Mouse (Mus musculus): Measurements from ENCODE around the gene Ppp1r11. TPM values are rescaled to one million over a fixed set of nuclear protein-coding genes. Genes with fewer than 3 reads are reported as not detected.

The Ppp1r11 gene
- polyA plus RNA-seq, 2 experiments, result 116 to 125 TPM

GRCm38 (mm10) chr17:36929236-36929932, 22.2 kb downstream of the Ppp1r11 start:
- 71% methylated on average over 12 of the region's 12 CpGs for WGBS

GRCm38 (mm10) chr17:36927496-36928120, 23.9 kb downstream of the Ppp1r11 start:
- H3K4me3 ChIP-seq (replicated peaks; ENCODE audit: low read length), result no peak overlapping the region
- TF ChIP-seq POLR2A (IDR thresholded peaks at IDR 0.05; ENCODE audit: borderline replicate concordance, extremely low read depth, insufficient read depth, insufficient read length), result no peak
- H3K27ac ChIP-seq (replicated peaks; ENCODE audit: low read depth, low read length), result no peak overlapping the region
- no peaks in the 10 kb centered on the region for H3K4me1 ChIP-seq (ENCODE audit: control insufficient read depth, insufficient read depth, low read length)
- H3K9me3 ChIP-seq (ENCODE audit: control insufficient read depth, low read length), result no peaks in the 10 kb centered on the region
- no peaks in the 10 kb centered on the region for H3K27me3 ChIP-seq (ENCODE audit: control insufficient read depth, insufficient read depth, low read length)
- H3K4me2 ChIP-seq (replicated peaks; ENCODE audit: low read depth, low read length, severe bottlenecking), result no peak overlapping the region
- WGBS, result 58% methylated on average over 10 of the region's 10 CpGs
- no peak for DNase-seq (ENCODE audit: low spot score)
- no peak for ATAC-seq (ENCODE audit: low FRiP score, low read depth)
- H3K36me3 ChIP-seq (ENCODE audit: control insufficient read depth, insufficient read depth, low read length), result no peaks in the 10 kb centered on the region
- H3K9ac ChIP-seq (ENCODE audit: low read depth, low read length, severe bottlenecking), result no peak overlapping the region

More at GRCm38 (mm10) chr17:36929236-36929932, 22.2 kb downstream of the Ppp1r11 start:
- Histone ChIP-seq H3K4me3 (replicated peaks; ENCODE audit: low read length) (no peak overlapping the region), H3K9me3 (ENCODE audit: control insufficient read depth, low read length) (no peaks in the 10 kb centered on the region), H3K9ac (ENCODE audit: low read depth, low read length, severe bottlenecking) (no peak overlapping the region), H3K36me3 (ENCODE audit: control insufficient read depth, insufficient read depth, low read length) (no peaks in the 10 kb centered on the region), H3K4me1 (ENCODE audit: control insufficient read depth, insufficient read depth, low read length) (no peaks in the 10 kb centered on the region), H3K27ac (replicated peaks; ENCODE audit: low read depth, low read length) (no peak overlapping the region), H3K27me3 (ENCODE audit: control insufficient read depth, insufficient read depth, low read length) (no peaks in the 10 kb centered on the region), H3K4me2 (replicated peaks; ENCODE audit: low read depth, low read length, severe bottlenecking) (no peak overlapping the region)
- TF ChIP-seq POLR2A (IDR thresholded peaks at IDR 0.05; ENCODE audit: borderline replicate concordance, extremely low read depth, insufficient read depth, insufficient read length), result no peak
- ATAC-seq (ENCODE audit: low FRiP score, low read depth) (no peak), DNase-seq (ENCODE audit: low spot score) (no peak)

- Histone ChIP-seq H3K4me2 (replicated peaks; ENCODE audit: low read depth, low read length, severe bottlenecking) (no peak overlapping the region), H3K27me3 (ENCODE audit: control insufficient read depth, insufficient read depth, low read length) (no peaks in the 10 kb centered on the region), H3K4me3 (replicated peaks; ENCODE audit: low read length) (no peak overlapping the region), H3K27ac (replicated peaks; ENCODE audit: low read depth, low read length) (no peak overlapping the region), H3K36me3 (ENCODE audit: control insufficient read depth, insufficient read depth, low read length) (no peaks in the 10 kb centered on the region), H3K9ac (ENCODE audit: low read depth, low read length, severe bottlenecking) (no peak overlapping the region), H3K9me3 (ENCODE audit: control insufficient read depth, low read length) (no peaks in the 10 kb centered on the region), H3K4me1 (ENCODE audit: control insufficient read depth, insufficient read depth, low read length) (no peaks in the 10 kb centered on the region)
- no peak for ATAC-seq (ENCODE audit: low FRiP score, low read depth)
- 62% methylated on average over 4 of the region's 4 CpGs for WGBS
- DNase-seq (ENCODE audit: low spot score), result no peak
- no peak for TF ChIP-seq POLR2A (IDR thresholded peaks at IDR 0.05; ENCODE audit: borderline replicate concordance, extremely low read depth, insufficient read depth, insufficient read length)
Observed at GRCm38 (mm10) chr17:36923491-36923890, 28.1 kb downstream of the Ppp1r11 start.

GRCm38 (mm10) chr17:36922715-36923114, 28.8 kb downstream of the Ppp1r11 start:
- ATAC-seq (ENCODE audit: low FRiP score, low read depth) (no peak), DNase-seq (ENCODE audit: low spot score) (no peak)
- no peak overlapping the region for H3K4me3 ChIP-seq (replicated peaks; ENCODE audit: low read length)
- H3K4me2 ChIP-seq (replicated peaks; ENCODE audit: low read depth, low read length, severe bottlenecking), result no peak overlapping the region
- no peaks in the 10 kb centered on the region for H3K27me3 ChIP-seq (ENCODE audit: control insufficient read depth, insufficient read depth, low read length)
- WGBS, result 82% methylated on average over 4 of the region's 4 CpGs
- H3K27ac ChIP-seq (replicated peaks; ENCODE audit: low read depth, low read length), result no peak overlapping the region
- no peaks in the 10 kb centered on the region for H3K4me1 ChIP-seq (ENCODE audit: control insufficient read depth, insufficient read depth, low read length)
- TF ChIP-seq POLR2A (IDR thresholded peaks at IDR 0.05; ENCODE audit: borderline replicate concordance, extremely low read depth, insufficient read depth, insufficient read length), result no peak
- no peaks in the 10 kb centered on the region for H3K36me3 ChIP-seq (ENCODE audit: control insufficient read depth, insufficient read depth, low read length)
- no peak overlapping the region for H3K9ac ChIP-seq (ENCODE audit: low read depth, low read length, severe bottlenecking)
- H3K9me3 ChIP-seq (ENCODE audit: control insufficient read depth, low read length), result no peaks in the 10 kb centered on the region

GRCm38 (mm10) chr17:36920239-36920638, 31.3 kb downstream of the Ppp1r11 start:
- Histone ChIP-seq H3K9me3 (ENCODE audit: control insufficient read depth, low read length) (no peaks in the 10 kb centered on the region), H3K36me3 (ENCODE audit: control insufficient read depth, insufficient read depth, low read length) (no peaks in the 10 kb centered on the region), H3K4me3 (replicated peaks; ENCODE audit: low read length) (no peak overlapping the region), H3K27me3 (ENCODE audit: control insufficient read depth, insufficient read depth, low read length) (no peaks in the 10 kb centered on the region), H3K4me1 (ENCODE audit: control insufficient read depth, insufficient read depth, low read length) (no peaks in the 10 kb centered on the region), H3K27ac (replicated peaks; ENCODE audit: low read depth, low read length) (no peak overlapping the region), H3K9ac (ENCODE audit: low read depth, low read length, severe bottlenecking) (no peak overlapping the region), H3K4me2 (replicated peaks; ENCODE audit: low read depth, low read length, severe bottlenecking) (no peak overlapping the region)
- ATAC-seq (ENCODE audit: low FRiP score, low read depth) (no peak), DNase-seq (ENCODE audit: low spot score) (no peak)
- TF ChIP-seq POLR2A (IDR thresholded peaks at IDR 0.05; ENCODE audit: borderline replicate concordance, extremely low read depth, insufficient read depth, insufficient read length), result no peak
- WGBS, result 49% methylated on average over 13 of the region's 15 CpGs

Data from limb, embryonic 14.5 days (tissue).